Mouse (Mus musculus) left cerebral cortex, postnatal 14 days (tissue): Measurements from ENCODE around the gene Taok3. TPM values are rescaled to one million over a fixed set of nuclear protein-coding genes. Genes with fewer than 3 reads are reported as not detected.

ENCODE experiments used
- DNase-seq, 2 experiments: peaks; one replicate each; pipeline ENCODE4 v3.0.0; 2021 to 2022; ENCODE audit warnings: low spot score in 2 of 2, mixed read lengths in 1 of 2
- intact Hi-C: fragments of 180-260 bp; cut with DNase I; formaldehyde crosslinking; loops from one replicate; pipeline ENCODE4 v1.15.1; 2025
- long read RNA-seq, 2 experiments: library from polyadenylated mRNA; stranded (forward); transcript quantifications; one replicate each; pipeline ENCODE4 v2.0.0; 2021
- total RNA-seq, 2 experiments: library from RNA; stranded (reverse); gene quantifications; 2 replicates each; pipeline ENCODE4 v1.2.3; 2021

Taok3 gene
- total RNA-seq, result 10 to 100 TPM; 62.8 to 66.1 TPM
- long read RNA-seq, experiment 1, full-length matches to known transcripts, result 7 of 11 reads
- long read RNA-seq, experiment 1, partial matches to known transcripts, result 2 of 11 reads
- long read RNA-seq, experiment 1, other reads (novel, unspliced or antisense), result 2 of 11 reads
- long read RNA-seq, experiment 2, full-length matches to known transcripts, result 8 of 13 reads
- long read RNA-seq, experiment 2, partial matches to known transcripts, result 3 of 13 reads
- long read RNA-seq, experiment 2, other reads (novel, unspliced or antisense), result 2 of 13 reads

GRCm38 (mm10) chr5:117119777-117120488, at the start of gene Taok3:
Gene Taok3, plus strand, starts transcription at chr5:117120129.
- DNase-seq, result peak; percentile 99
- intact Hi-C loops, result loop anchor here (5.0 kb wide), 2 partner anchors 187 to 237 kb away; partner anchors contain the start of gene Wsb2

- intact Hi-C loops, result no loop called here
- DNase-seq, result peak in 1 of 2 experiments; percentile 57
Measured at GRCm38 (mm10) chr5:117087718-117088117, 32.2 kb upstream of the Taok3 start.

GRCm38 (mm10) chr5:117089147-117089546, 30.8 kb upstream of the Taok3 start:
- intact Hi-C loops, result no loop called here
- no peak for DNase-seq

- DNase-seq, result no peak
- intact Hi-C loops, result loop anchor here (10.0 kb wide), 1 partner anchor 965 kb away; no protein-coding TSS in a partner anchor
Measured at GRCm38 (mm10) chr5:117089786-117090185, 30.1 kb upstream of the Taok3 start.

GRCm38 (mm10) chr5:117094431-117094830, 25.5 kb upstream of the Taok3 start:
- DNase-seq, result peak; percentile 69 to 71
- intact Hi-C loops, result loop anchor here (10.0 kb wide), 1 partner anchor 970 kb away; no protein-coding TSS in a partner anchor

- intact Hi-C loops, result loop anchor here (5.0 to 10.0 kb wide), 2 partner anchors 972 to 1064 kb away; no protein-coding TSS in a partner anchor
- DNase-seq, result peak; percentile 66 to 69
Measured at GRCm38 (mm10) chr5:117096716-117097115, 23.2 kb upstream of the Taok3 start.

- no peak for DNase-seq
- intact Hi-C loops, result loop anchor here (5.0 to 10.0 kb wide), 2 partner anchors 974 to 1067 kb away; no protein-coding TSS in a partner anchor
Measured at GRCm38 (mm10) chr5:117099008-117099407, 20.9 kb upstream of the Taok3 start.

- DNase-seq, result no peak
- intact Hi-C loops, result loop anchor here (5.0 to 10.0 kb wide), 2 partner anchors 975 to 1067 kb away; no protein-coding TSS in a partner anchor
Measured at GRCm38 (mm10) chr5:117099742-117100141, 20.2 kb upstream of the Taok3 start.

- intact Hi-C loops, result no loop called here
- no peak for DNase-seq
Measured at GRCm38 (mm10) chr5:117103194-117103929, 16.6 kb upstream of the Taok3 start.

GRCm38 (mm10) chr5:117104329-117104728, 15.6 kb upstream of the Taok3 start:
- intact Hi-C loops, result no loop called here
- DNase-seq, result no peak

- DNase-seq, result no peak
- intact Hi-C loops, result no loop called here
Measured at GRCm38 (mm10) chr5:117105761-117106160, 14.2 kb upstream of the Taok3 start.

GRCm38 (mm10) chr5:117108292-117108691, 11.6 kb upstream of the Taok3 start:
- intact Hi-C loops, result no loop called here
- no peak for DNase-seq

GRCm38 (mm10) chr5:117108731-117109130, 11.2 kb upstream of the Taok3 start:
- intact Hi-C loops, result no loop called here
- DNase-seq, result no peak

- intact Hi-C loops, result no loop called here
- no peak for DNase-seq
Measured at GRCm38 (mm10) chr5:117109522-117109921, 10.4 kb upstream of the Taok3 start.

- no peak for DNase-seq
- intact Hi-C loops, result no loop called here
Measured at GRCm38 (mm10) chr5:117111064-117111773, 8.7 kb upstream of the Taok3 start.

GRCm38 (mm10) chr5:117111774-117112112, 8.2 kb upstream of the Taok3 start:
- no peak for DNase-seq
- intact Hi-C loops, result no loop called here

- intact Hi-C loops, result no loop called here
- peak in 1 of 2 experiments; percentile 63 for DNase-seq
Measured at GRCm38 (mm10) chr5:117113330-117113729, 6.6 kb upstream of the Taok3 start.

- no peak for DNase-seq
- intact Hi-C loops, result loop anchor here (5.0 kb wide), 2 partner anchors 193 to 243 kb away; partner anchors contain the start of gene Wsb2
Measured at GRCm38 (mm10) chr5:117114581-117115192, 5.2 kb upstream of the Taok3 start.
